11 mouse cellular contexts compared by ENCODE assay signal in the genomic region with DNA sequence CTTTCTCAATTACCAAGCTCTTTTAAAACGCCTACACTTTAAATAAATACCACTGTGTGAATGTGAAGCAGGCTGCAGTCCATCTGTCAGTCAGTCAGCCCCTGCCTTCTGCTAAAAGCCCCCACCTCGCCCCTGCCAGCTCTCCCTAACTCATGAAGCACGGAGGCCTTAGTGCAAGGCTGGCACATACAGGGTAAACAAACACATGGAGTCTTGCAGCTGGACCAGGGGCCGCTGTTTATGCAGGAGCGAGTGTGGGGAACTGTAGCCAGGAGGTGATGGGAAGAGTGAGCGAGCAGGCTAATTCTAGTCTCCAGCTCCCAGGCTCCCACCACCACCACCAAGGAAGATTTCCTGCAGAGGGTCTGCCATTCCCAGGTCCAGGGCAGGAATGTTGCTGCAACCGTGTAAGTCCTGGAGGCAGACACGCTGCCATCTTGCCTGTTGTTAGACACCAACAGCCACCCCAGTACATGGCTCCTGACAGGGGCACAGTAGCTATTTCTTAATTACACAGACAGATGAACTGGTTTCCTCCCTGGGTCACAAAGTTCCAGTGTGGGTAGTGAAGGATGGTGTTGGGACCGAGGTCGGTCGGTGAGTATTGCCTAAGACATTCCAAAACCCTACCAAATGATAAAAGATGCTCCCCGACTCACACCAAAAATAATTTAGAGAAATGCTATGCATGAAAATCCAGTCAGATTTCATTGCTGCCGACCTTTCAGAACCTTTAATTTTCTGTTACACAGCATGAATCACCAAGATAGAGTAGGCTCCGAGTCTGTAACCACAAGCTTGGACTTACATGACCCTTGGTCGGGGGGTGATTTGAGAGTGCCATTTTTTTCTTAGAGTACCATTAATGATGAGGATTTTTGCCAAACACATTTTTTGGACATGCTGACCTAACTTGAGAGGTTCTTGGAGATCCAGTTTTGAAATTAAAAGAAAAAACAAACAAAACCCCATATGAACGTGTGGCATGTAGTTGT. TPM values are rescaled to one million over a fixed set of nuclear protein-coding genes. Genes with fewer than 3 reads are reported as not detected.
A peak's percentile ranks its signal among the peaks of the same experiment; 100 is the strongest.
DNase-seq lines count a peak whose midpoint lies in the region; ATAC-seq lines count a peak whose summit lies in the region.
"Had no signal": no experiment of that assay in that cellular context is flagged by ENCODE, and none has a peak within 500 bp of the region (broad histone marks: within the 10 kb centered on the region; RNA-seq: fewer than 3 reads in every experiment).

No protein-coding gene starts in this region.

- H3K27me3 ChIP-seq in forebrain, embryonic 13.5 days = no peaks in the 10 kb centered on the region
- no peaks in the 10 kb centered on the region for H3K27me3 ChIP-seq in limb, embryonic 15.5 days
- H3K27me3 ChIP-seq: heart, embryonic 15.5 days; liver, embryonic 13.5 days had no signal

- WGBS in forebrain, embryonic 13.5 days = 50% methylated on average over 16 of the region's 16 CpGs
- WGBS in limb, embryonic 15.5 days = 43% methylated on average over 16 of the region's 16 CpGs

- no peaks in the 10 kb centered on the region for H3K36me3 ChIP-seq in forebrain, embryonic 13.5 days (ENCODE audit: poor library complexity, severe bottlenecking)
- H3K36me3 ChIP-seq in limb, embryonic 15.5 days = peaks cover 7% of the 10 kb centered on the region; the same call in 1 of the 2 replicates
- H3K36me3 ChIP-seq: heart, embryonic 15.5 days; liver, embryonic 13.5 days had no signal

- H3K27ac ChIP-seq in forebrain, embryonic 13.5 days = peak overlapping the region; percentile 74
- H3K27ac ChIP-seq in limb, embryonic 15.5 days = peak overlapping the region; percentile 14; the same call in 1 of the 2 replicates
- H3K27ac ChIP-seq: heart, embryonic 15.5 days; liver, embryonic 13.5 days had no signal

- H3K4me1 ChIP-seq in forebrain, embryonic 13.5 days = peaks cover 96% of the 10 kb centered on the region
- peaks cover 85% of the 10 kb centered on the region for H3K4me1 ChIP-seq in limb, embryonic 15.5 days
- H3K4me1 ChIP-seq: liver, embryonic 13.5 days had no signal

- H3K9ac ChIP-seq in forebrain, embryonic 13.5 days = peak overlapping the region; percentile 54
- no peak overlapping the region for H3K9ac ChIP-seq in limb, embryonic 15.5 days
- H3K9ac ChIP-seq: heart, embryonic 15.5 days; liver, embryonic 13.5 days had no signal

- intact Hi-C loops in heart, postnatal 25 days (cut with DNase I) = no loop called here

- H3K9me3 ChIP-seq in forebrain, embryonic 13.5 days (replicated peaks) = no peaks in the 10 kb centered on the region
- no peaks in the 10 kb centered on the region for H3K9me3 ChIP-seq in limb, embryonic 15.5 days
- H3K9me3 ChIP-seq: heart, embryonic 15.5 days; liver, embryonic 13.5 days had no signal

- DNase-seq in embryo, embryonic 10 days (ENCODE audit: low spot score) = peak; percentile 59
- no peak for DNase-seq in embryo, embryonic 10.5 days (ENCODE audit: low spot score)
- peak; percentile 17 for DNase-seq in 416B (ENCODE audit: low read depth)
- DNase-seq in frontal cortex, postnatal 10 days (ENCODE audit: low spot score in 2 of 2) = no peak
- no peak for DNase-seq in heart, postnatal 25 days (ENCODE audit: low spot score)
- DNase-seq: liver, embryonic 13.5 days; right cerebral cortex, adult 18-20 months had no signal

- peak; percentile 81 for ATAC-seq in forebrain, embryonic 13.5 days
- no peak for ATAC-seq in limb, embryonic 15.5 days (ENCODE audit: insufficient number of reproducible peaks, low FRiP score, low TSS enrichment, low read depth)
- ATAC-seq in erythroblast, adult 5-6 weeks (replicated peaks; ENCODE audit: low FRiP score, poor library complexity, severe bottlenecking) = no peak

- H3K4me3 ChIP-seq in forebrain, embryonic 13.5 days = no peak overlapping the region
- H3K4me3 ChIP-seq in limb, embryonic 15.5 days = no peak overlapping the region; the same call in 1 of the 2 replicates
- H3K4me3 ChIP-seq: heart, embryonic 15.5 days; liver, embryonic 13.5 days had no signal

- peak overlapping the region; percentile 34 for H3K4me2 ChIP-seq in forebrain, embryonic 13.5 days
- peak overlapping the region; percentile 19; the same call in 1 of the 2 replicates for H3K4me2 ChIP-seq in limb, embryonic 15.5 days
- H3K4me2 ChIP-seq: heart, embryonic 15.5 days; liver, embryonic 13.5 days had no signal

RNA-seq across cellular contexts. Expression of a gene that starts 20.0 kb away (rescaled TPM):
- 20.6 and 21.2 TPM in 2 replicates for polyA plus RNA-seq in forebrain, embryonic 13.5 days (2015; fragmentation: Nextera tagmentation; extraction: Ambion mirVana)
- 56.1 and 57.6 TPM in 2 replicates for polyA plus RNA-seq in limb, embryonic 15.5 days (2015; fragmentation: Nextera tagmentation; extraction: Ambion mirVana)
- total RNA-seq in erythroblast, adult 5-6 weeks (2015; ENCODE audit: low replicate concordance) = not detected in 2 replicates
- total RNA-seq in erythroblast, adult 5-6 weeks (2017; ENCODE audit: low replicate concordance) = not detected in 2 replicates
- 1 to 10 TPM; 4.5 to 5.8 TPM for total RNA-seq in heart, postnatal 25 days (2021)

Comparison
In these comparisons a context has a peak if more than half of its experiments do, and no peak if none do; other contexts are left out.
1. DNase-seq: peak in embryo, embryonic 10 days (single experiment) and 416B (single experiment); none in embryo, embryonic 10.5 days (single experiment), frontal cortex, postnatal 10 days (0 of 2) and heart, postnatal 25 days (single experiment).
2. RNA of a gene that starts 20.0 kb away (total RNA-seq): 4.5 to 5.8 TPM in heart, postnatal 25 days; not detected in erythroblast, adult 5-6 weeks; every median in the first group is over 4 times any median in the second.